Mouse (Mus musculus): ENCODE results near the gene Kank1.

- no peak for TF ChIP-seq POLR2A (IDR thresholded peaks at IDR 0.05; ENCODE audit: low read depth, low read length)
- no peak for TF ChIP-seq CTCF (IDR thresholded peaks at IDR 0.05; ENCODE audit: borderline replicate concordance, insufficient read depth, low read length)
Measured at GRCm38 (mm10) chr19:25461553-25462320, 225.0 kb downstream of the Kank1 start.

All from embryonic fibroblast, embryonic 13.5 days (primary cell).